Mouse (Mus musculus) liver, adult 2 months (tissue): ENCODE data around the gene Tbc1d16.

Source experiments
- CTCF ChIP-seq: fragments of 200-500 bp; IDR thresholded peaks from 2 replicates; pipeline ENCODE4 v1.5.1; 2011; ENCODE audit warnings: low read depth, low read length, control low read depth
- POLR2A ChIP-seq: fragments of 200-500 bp; IDR thresholded peaks from 2 replicates; pipeline ENCODE4 v1.6.1; 2011; ENCODE audit warnings: low read length, control low read depth; ENCODE audit not compliant: insufficient read depth; ENCODE audit errors: extremely low read depth

DNA sequence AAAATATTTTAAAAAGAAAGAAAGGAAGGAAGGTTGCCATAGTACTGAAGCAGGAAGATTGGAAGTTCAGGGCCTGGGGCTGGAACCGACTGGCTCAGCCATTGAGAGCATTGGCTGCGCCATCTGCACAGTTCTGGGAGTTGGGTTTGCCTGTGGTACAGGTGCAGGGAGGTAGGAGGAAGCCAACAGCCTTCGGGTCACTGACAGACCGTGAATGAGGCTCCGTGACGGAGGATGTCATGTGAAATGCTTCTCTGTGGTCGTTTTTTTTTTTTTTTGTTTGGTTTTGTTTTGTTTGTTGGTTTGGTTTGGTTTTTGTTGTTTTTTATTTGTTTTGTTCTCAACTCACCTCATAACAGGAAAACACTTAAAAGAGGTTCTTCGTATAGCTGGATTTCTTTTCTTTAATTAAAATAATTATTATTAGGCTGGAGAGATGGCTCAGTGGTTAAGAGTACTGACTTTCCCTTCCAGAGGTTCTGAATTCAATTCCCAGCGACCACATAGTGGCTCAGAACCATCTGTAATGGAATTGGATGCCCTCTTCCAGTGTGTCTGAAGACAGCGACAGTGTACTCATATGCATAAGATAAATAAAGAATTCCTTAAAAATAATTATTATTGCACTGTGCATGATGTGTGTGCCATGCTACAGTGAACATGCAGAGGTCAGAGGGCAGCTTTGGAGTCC lies 119.6 kb downstream of the Tbc1d16 start:
- no peak for TF ChIP-seq CTCF
- TF ChIP-seq POLR2A: no peak
